Mouse (Mus musculus) embryonic facial prominence, embryonic 10.5 days (tissue): ENCODE measurements around the gene Gsdma. TPM values are rescaled to one million over a fixed set of nuclear protein-coding genes. Genes with fewer than 3 reads are reported as not detected.
A peak's percentile ranks its signal among the peaks of the same experiment; 100 is the strongest.

Experiments
- DNase-seq: peaks from one replicate; pipeline ENCODE4 v3.0.0-alpha.2; 2017; ENCODE audit warnings: low spot score
- H3K27ac ChIP-seq: fragments of 300-500 bp; sonication (generic); replicated peaks from 2 replicates; pipeline ENCODE4 v1.5.1; 2016; ENCODE audit warnings: mild to moderate bottlenecking
- H3K27me3 ChIP-seq: fragments of 300-500 bp; sonication (generic); replicated peaks from 2 replicates; pipeline ENCODE4 v1.6.1; 2016; ENCODE audit warnings: low read depth, mild to moderate bottlenecking; ENCODE audit not compliant: poor library complexity, severe bottlenecking
- H3K36me3 ChIP-seq: fragments of 300-500 bp; sonication (generic); replicated peaks from 2 replicates; pipeline ENCODE4 v1.6.1; 2016; ENCODE audit warnings: mild to moderate bottlenecking, moderate library complexity
- H3K4me1 ChIP-seq: fragments of 300-500 bp; sonication (generic); 2 replicates; pipeline ENCODE4 v1.6.1; 2016
- H3K4me3 ChIP-seq: fragments of 300-500 bp; sonication (generic); 2 replicates; pipeline ENCODE4 v1.5.1; 2016; ENCODE audit warnings: mild to moderate bottlenecking, moderate library complexity
- H3K9me3 ChIP-seq: fragments of 300-500 bp; sonication (generic); 2 replicates; pipeline ENCODE4 v1.6.1; 2016; ENCODE audit warnings: mild to moderate bottlenecking
- WGBS: fragments of 180-500 bp; shearing (Covaris S2); methylation state at CpG from one replicate; pipeline ENCODE4 v1.1.7; 2016; 5-methylcytosine and 5-hydroxymethylcytosine counted together
- polyA plus RNA-seq: library from polyadenylated mRNA; unstranded; fragments of >200 nt; fragmentation: Nextera tagmentation; extraction: Ambion mirVana; gene quantifications from 2 replicates; pipeline ENCODE4 v1.2.1, GENCODE M21; 2016

The Gsdma gene
- polyA plus RNA-seq, 1 experiment from 2014 or later: not detected

- Histone ChIP-seq H3K4me3 (peak overlapping the region; percentile 100), H3K9me3 (no peaks in the 10 kb centered on the region), H3K27me3 (no peaks in the 10 kb centered on the region), H3K4me1 (peaks cover 17% of the 10 kb centered on the region), H3K27ac (peak overlapping the region; percentile 95), H3K36me3 (peaks cover 38% of the 10 kb centered on the region)
- DNase-seq: no peak
- WGBS: under 1% methylated on average over 23 of the region's 23 CpGs
Measured at GRCm38 (mm10) chr11:98682811-98683210, 18.7 kb downstream of the Gsdma start.

- WGBS: 93% methylated on average over 9 of the region's 9 CpGs
Measured at GRCm38 (mm10) chr11:98685642-98686041, 21.5 kb downstream of the Gsdma start.

GRCm38 (mm10) chr11:98686976-98687375 lies 22.8 kb downstream of the Gsdma start:
- WGBS: 88% methylated on average over 4 of the region's 4 CpGs
- H3K4me3 ChIP-seq: no peak overlapping the region
- H3K36me3 ChIP-seq: peaks cover 77% of the 10 kb centered on the region
- peaks cover 12% of the 10 kb centered on the region for H3K4me1 ChIP-seq
- H3K9me3 ChIP-seq: no peaks in the 10 kb centered on the region
- no peaks in the 10 kb centered on the region for H3K27me3 ChIP-seq
- H3K27ac ChIP-seq: no peak overlapping the region
- DNase-seq: no peak

More at GRCm38 (mm10) chr11:98685642-98686041, 21.5 kb downstream of the Gsdma start:
- Histone ChIP-seq H3K27ac (no peak overlapping the region), H3K4me1 (peaks cover 17% of the 10 kb centered on the region), H3K36me3 (peaks cover 63% of the 10 kb centered on the region), H3K27me3 (no peaks in the 10 kb centered on the region), H3K9me3 (no peaks in the 10 kb centered on the region), H3K4me3 (no peak overlapping the region)
- no peak for DNase-seq

- Histone ChIP-seq H3K4me3 (no peak overlapping the region), H3K4me1 (peaks cover 12% of the 10 kb centered on the region), H3K36me3 (peaks cover 87% of the 10 kb centered on the region), H3K27ac (no peak overlapping the region), H3K27me3 (no peaks in the 10 kb centered on the region), H3K9me3 (no peaks in the 10 kb centered on the region)
- WGBS: 86% methylated on average over 8 of the region's 8 CpGs
- DNase-seq: no peak
Measured at GRCm38 (mm10) chr11:98688009-98688408, 23.9 kb downstream of the Gsdma start.

GRCm38 (mm10) chr11:98693201-98693600 lies 29.1 kb downstream of the Gsdma start:
- H3K36me3 ChIP-seq: peaks cover 89% of the 10 kb centered on the region

GRCm38 (mm10) chr11:98693746-98694145 lies 29.6 kb downstream of the Gsdma start:
- no peaks in the 10 kb centered on the region for H3K4me1 ChIP-seq
- no peak overlapping the region for H3K27ac ChIP-seq
- H3K4me3 ChIP-seq: no peak overlapping the region
- no peak for DNase-seq
- peaks cover 84% of the 10 kb centered on the region for H3K36me3 ChIP-seq
- H3K27me3 ChIP-seq: no peaks in the 10 kb centered on the region
- WGBS: 94% methylated on average over 9 of the region's 9 CpGs
- H3K9me3 ChIP-seq: no peaks in the 10 kb centered on the region

More at GRCm38 (mm10) chr11:98693201-98693600, 29.1 kb downstream of the Gsdma start:
- Histone ChIP-seq H3K9me3 (no peaks in the 10 kb centered on the region), H3K27me3 (no peaks in the 10 kb centered on the region), H3K27ac (no peak overlapping the region), H3K4me3 (no peak overlapping the region), H3K4me1 (no peaks in the 10 kb centered on the region)
- WGBS: 81% methylated on average over 13 of the region's 13 CpGs
- DNase-seq: no peak

GRCm38 (mm10) chr11:98694301-98694700 lies 30.1 kb downstream of the Gsdma start:
- Histone ChIP-seq H3K4me3 (no peak overlapping the region), H3K27me3 (no peaks in the 10 kb centered on the region), H3K9me3 (no peaks in the 10 kb centered on the region), H3K27ac (no peak overlapping the region), H3K36me3 (peaks cover 80% of the 10 kb centered on the region), H3K4me1 (no peaks in the 10 kb centered on the region)
- 85% methylated on average over 9 of the region's 9 CpGs for WGBS
- DNase-seq: no peak

- peaks cover 69% of the 10 kb centered on the region for H3K36me3 ChIP-seq
- no peak for DNase-seq
- H3K4me1 ChIP-seq: peaks cover 6% of the 10 kb centered on the region
- H3K27ac ChIP-seq: no peak overlapping the region; the same call in 1 of the 2 replicates
- H3K4me3 ChIP-seq: no peak overlapping the region
- H3K27me3 ChIP-seq: no peaks in the 10 kb centered on the region
- WGBS: 77% methylated on average over 14 of the region's 14 CpGs
- no peaks in the 10 kb centered on the region for H3K9me3 ChIP-seq
Measured at GRCm38 (mm10) chr11:98695408-98695807, 31.3 kb downstream of the Gsdma start.

GRCm38 (mm10) chr11:98696454-98697216 lies 32.5 kb downstream of the Gsdma start:
- no peak for DNase-seq
- Histone ChIP-seq H3K36me3 (peaks cover 57% of the 10 kb centered on the region), H3K27me3 (peaks cover 6% of the 10 kb centered on the region; the same call in 1 of the 2 replicates), H3K4me1 (peaks cover 11% of the 10 kb centered on the region), H3K27ac (no peak overlapping the region), H3K4me3 (no peak overlapping the region), H3K9me3 (no peaks in the 10 kb centered on the region)
- 89% methylated on average over 14 of the region's 14 CpGs for WGBS

- no peak overlapping the region for H3K27ac ChIP-seq
- WGBS: 92% methylated on average over 12 of the region's 12 CpGs
- H3K4me3 ChIP-seq: no peak overlapping the region
- no peak for DNase-seq
- peaks cover 51% of the 10 kb centered on the region for H3K36me3 ChIP-seq
- H3K27me3 ChIP-seq: peaks cover 12% of the 10 kb centered on the region
- peaks cover 17% of the 10 kb centered on the region for H3K4me1 ChIP-seq
- H3K9me3 ChIP-seq: no peaks in the 10 kb centered on the region
Measured at GRCm38 (mm10) chr11:98697225-98697624, 33.1 kb downstream of the Gsdma start.

GRCm38 (mm10) chr11:98698849-98699640 lies 34.9 kb downstream of the Gsdma start:
- no peaks in the 10 kb centered on the region for H3K9me3 ChIP-seq
- WGBS: 84% methylated on average over 16 of the region's 16 CpGs
- no peak overlapping the region for H3K4me3 ChIP-seq
- H3K27me3 ChIP-seq: peaks cover 14% of the 10 kb centered on the region
- H3K36me3 ChIP-seq: peaks cover 37% of the 10 kb centered on the region
- DNase-seq: no peak
- no peak overlapping the region for H3K27ac ChIP-seq
- H3K4me1 ChIP-seq: peaks cover 19% of the 10 kb centered on the region

- Histone ChIP-seq H3K4me1 (peaks cover 19% of the 10 kb centered on the region), H3K9me3 (no peaks in the 10 kb centered on the region), H3K4me3 (no peak overlapping the region), H3K27me3 (peaks cover 14% of the 10 kb centered on the region), H3K36me3 (peaks cover 37% of the 10 kb centered on the region), H3K27ac (no peak overlapping the region)
- peak; percentile 74 for DNase-seq
- 42% methylated on average over 4 of the region's 4 CpGs for WGBS
Measured at GRCm38 (mm10) chr11:98699911-98700310, 35.8 kb downstream of the Gsdma start.
